Mouse (Mus musculus): Measurements from ENCODE around the gene Patj. TPM values are rescaled to one million over a fixed set of nuclear protein-coding genes. Genes with fewer than 3 reads are reported as not detected.

Patj gene
- polyA plus RNA-seq, 1 experiment from 2014 or later, result 12.3 TPM

DNA sequence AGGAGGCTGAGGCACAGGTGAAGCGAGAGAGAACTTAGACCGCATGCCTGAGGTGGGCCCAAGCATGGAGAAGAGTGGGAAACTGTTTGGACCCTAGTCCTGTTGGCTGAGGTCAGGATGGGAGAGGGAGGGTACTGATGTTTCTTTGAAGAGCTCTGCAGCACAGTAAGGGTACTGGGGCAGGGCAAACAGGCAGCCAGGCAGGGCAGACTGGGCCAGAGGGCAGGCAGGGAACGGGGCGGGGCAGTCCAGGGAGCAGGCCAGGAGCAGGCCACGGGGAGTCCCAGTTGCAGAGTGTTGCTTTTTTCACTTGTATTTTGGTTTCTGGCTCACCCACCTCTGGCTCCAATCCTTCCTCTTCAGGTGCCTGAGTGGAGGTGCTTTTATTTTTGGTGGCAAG is 114.4 kb downstream of the Patj start:
- WGBS, result 79% methylated on average over 5 of the region's 5 CpGs
- Histone ChIP-seq H3K36me3 (ENCODE audit: control insufficient read depth, insufficient read depth, low read length) (no peaks in the 10 kb centered on the region), H3K27me3 (ENCODE audit: control insufficient read depth, insufficient read depth, low read length) (no peaks in the 10 kb centered on the region), H3K4me3 (ENCODE audit: low read depth, low read length) (no peak overlapping the region), H3K9me3 (ENCODE audit: control insufficient read depth, low read length) (no peaks in the 10 kb centered on the region), H3K4me1 (replicated peaks; ENCODE audit: control insufficient read depth, insufficient read depth, low read length) (0 out of 2 replicates have a peak, but pooled peaks cover 2% of the 10 kb centered on the region), H3K4me2 (ENCODE audit: low read depth, low read length, severe bottlenecking) (no peak overlapping the region), H3K9ac (ENCODE audit: low read length) (no peak overlapping the region), H3K27ac (ENCODE audit: low read depth, low read length) (no peak overlapping the region)
- DNase-seq (ENCODE audit: low spot score), result no peak
- ATAC-seq (replicated peaks; ENCODE audit: low FRiP score), result no peak

DNA sequence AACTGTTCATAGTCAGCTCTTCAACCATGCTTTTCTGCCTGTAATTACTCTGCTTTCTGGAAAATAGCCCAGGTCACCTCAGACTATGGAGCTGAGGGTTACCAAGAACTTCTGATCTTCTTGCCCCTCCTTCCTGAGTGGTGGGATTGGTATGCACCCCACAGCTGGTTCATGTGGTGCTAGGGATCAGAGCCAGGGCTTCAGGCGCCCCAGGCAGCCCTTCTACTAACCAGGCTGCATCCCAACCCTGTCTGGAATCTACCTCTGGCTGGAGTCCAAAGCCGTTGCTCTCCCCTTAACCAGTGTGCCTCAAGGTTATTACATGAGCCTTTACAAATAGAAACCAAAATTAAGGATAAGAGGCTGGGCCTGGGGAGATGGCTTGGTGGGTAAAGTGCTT is 115.7 kb downstream of the Patj start:
- 0 out of 2 replicates have a peak, but pooled peaks cover 2% of the 10 kb centered on the region for H3K4me1 ChIP-seq (replicated peaks; ENCODE audit: control insufficient read depth, insufficient read depth, low read length)
- no peaks in the 10 kb centered on the region for H3K9me3 ChIP-seq (ENCODE audit: control insufficient read depth, low read length)
- no peak overlapping the region for H3K27ac ChIP-seq (ENCODE audit: low read depth, low read length)
- DNase-seq (ENCODE audit: low spot score), result no peak
- 68% methylated on average over 2 of the region's 2 CpGs for WGBS
- no peak overlapping the region for H3K4me2 ChIP-seq (ENCODE audit: low read depth, low read length, severe bottlenecking)
- no peaks in the 10 kb centered on the region for H3K27me3 ChIP-seq (ENCODE audit: control insufficient read depth, insufficient read depth, low read length)
- H3K4me3 ChIP-seq (ENCODE audit: low read depth, low read length), result no peak overlapping the region
- ATAC-seq (replicated peaks; ENCODE audit: low FRiP score), result no peak
- H3K36me3 ChIP-seq (ENCODE audit: control insufficient read depth, insufficient read depth, low read length), result no peaks in the 10 kb centered on the region
- H3K9ac ChIP-seq (ENCODE audit: low read length), result no peak overlapping the region

DNA sequence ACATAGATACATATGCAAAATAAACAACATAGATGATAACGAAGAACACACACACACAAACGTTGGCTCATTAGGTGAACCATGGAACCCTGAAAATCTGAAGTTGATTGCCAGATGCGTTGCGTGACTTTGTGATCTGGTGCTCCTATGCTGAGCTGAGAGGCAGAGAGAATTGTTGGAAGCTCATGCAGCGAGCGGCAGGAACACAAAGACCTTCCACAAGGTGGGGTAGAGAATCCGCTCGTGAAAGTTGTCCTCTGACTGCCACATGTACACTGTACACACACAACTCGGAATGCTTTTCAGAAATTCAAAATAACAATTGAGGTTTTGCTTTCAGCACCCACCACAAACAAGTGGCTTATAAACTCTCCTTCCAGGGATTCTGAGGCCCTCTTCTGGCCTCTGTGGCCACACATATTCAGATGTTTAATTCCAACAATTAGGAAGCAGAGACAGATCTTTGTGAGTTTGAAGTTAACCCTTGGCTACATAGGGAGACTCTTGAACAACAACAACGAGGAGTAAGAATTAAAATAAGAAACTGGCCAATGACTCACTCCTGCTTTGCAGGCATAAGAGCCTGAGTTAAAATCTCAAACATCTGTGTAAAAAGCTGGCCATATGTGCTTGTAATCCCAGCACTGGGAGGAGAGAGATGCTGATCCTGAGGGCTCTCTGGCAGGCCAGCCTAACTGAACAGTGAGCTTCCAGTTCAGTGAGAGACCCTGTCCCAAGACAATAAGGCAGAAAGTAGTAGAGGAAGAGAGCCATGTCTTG is 116.6 kb downstream of the Patj start:
- Histone ChIP-seq H3K4me3 (ENCODE audit: low read depth, low read length) (no peak overlapping the region), H3K27me3 (ENCODE audit: control insufficient read depth, insufficient read depth, low read length) (no peaks in the 10 kb centered on the region), H3K27ac (ENCODE audit: low read depth, low read length) (no peak overlapping the region), H3K36me3 (ENCODE audit: control insufficient read depth, insufficient read depth, low read length) (no peaks in the 10 kb centered on the region), H3K9ac (ENCODE audit: low read length) (no peak overlapping the region), H3K9me3 (ENCODE audit: control insufficient read depth, low read length) (no peaks in the 10 kb centered on the region), H3K4me1 (replicated peaks; ENCODE audit: control insufficient read depth, insufficient read depth, low read length) (0 out of 2 replicates have a peak, but pooled peaks cover 2% of the 10 kb centered on the region), H3K4me2 (ENCODE audit: low read depth, low read length, severe bottlenecking) (no peak overlapping the region)
- ATAC-seq (replicated peaks; ENCODE audit: low FRiP score) (no peak), DNase-seq (ENCODE audit: low spot score) (no peak)
- WGBS, result 89% methylated on average over 10 of the region's 10 CpGs

DNA sequence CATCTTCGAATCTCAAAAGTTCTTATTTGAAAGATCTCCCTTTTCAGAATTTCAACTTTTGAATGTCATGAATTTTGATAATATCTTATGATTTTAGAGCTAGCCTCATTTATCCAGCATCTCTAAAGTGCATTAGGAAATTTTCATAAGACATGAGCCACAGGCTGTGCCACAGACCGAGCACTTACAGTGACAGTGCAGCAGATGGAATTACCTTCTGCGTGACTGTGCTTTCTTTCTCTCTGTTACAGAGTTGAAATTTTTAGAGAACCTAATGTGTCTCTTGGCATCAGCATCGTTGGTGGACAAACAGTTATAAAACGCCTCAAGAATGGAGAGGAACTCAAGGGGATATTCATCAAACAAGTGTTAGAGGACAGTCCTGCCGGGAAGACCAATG is 124.9 kb downstream of the Patj start:
- Histone ChIP-seq H3K4me3 (ENCODE audit: low read depth, low read length) (no peak overlapping the region), H3K4me2 (ENCODE audit: low read depth, low read length, severe bottlenecking) (no peak overlapping the region), H3K9me3 (ENCODE audit: control insufficient read depth, low read length) (no peaks in the 10 kb centered on the region), H3K27me3 (ENCODE audit: control insufficient read depth, insufficient read depth, low read length) (no peaks in the 10 kb centered on the region), H3K9ac (ENCODE audit: low read length) (no peak overlapping the region), H3K4me1 (replicated peaks; ENCODE audit: control insufficient read depth, insufficient read depth, low read length) (no peaks in the 10 kb centered on the region), H3K36me3 (ENCODE audit: control insufficient read depth, insufficient read depth, low read length) (no peaks in the 10 kb centered on the region), H3K27ac (ENCODE audit: low read depth, low read length) (no peak overlapping the region)
- no peak for ATAC-seq (replicated peaks; ENCODE audit: low FRiP score)
- WGBS, result 90% methylated on average over 6 of the region's 6 CpGs
- DNase-seq (ENCODE audit: low spot score), result no peak

DNA sequence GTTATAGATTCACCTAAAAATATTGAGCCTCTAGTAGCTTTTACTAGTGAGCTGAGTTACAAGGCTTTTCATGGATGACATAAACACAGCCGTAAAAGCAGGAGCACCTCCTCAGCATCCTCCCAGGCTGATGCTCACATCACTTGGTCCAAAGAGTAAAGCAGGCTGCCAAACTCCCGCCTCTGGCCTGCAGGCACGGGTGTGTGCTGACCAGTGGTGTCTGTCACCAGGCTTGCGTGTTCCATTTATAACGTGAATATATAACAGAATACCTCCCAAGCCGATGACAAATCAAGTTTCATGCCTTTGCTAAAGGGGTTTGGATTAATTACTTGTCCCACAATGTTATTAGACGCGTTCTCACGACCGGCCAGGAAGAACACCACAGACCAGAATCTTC is 128.9 kb downstream of the Patj start:
- Histone ChIP-seq H3K4me3 (ENCODE audit: low read depth, low read length) (no peak overlapping the region), H3K4me2 (ENCODE audit: low read depth, low read length, severe bottlenecking) (no peak overlapping the region), H3K9ac (ENCODE audit: low read length) (no peak overlapping the region), H3K4me1 (replicated peaks; ENCODE audit: control insufficient read depth, insufficient read depth, low read length) (no peaks in the 10 kb centered on the region), H3K27me3 (ENCODE audit: control insufficient read depth, insufficient read depth, low read length) (no peaks in the 10 kb centered on the region), H3K27ac (ENCODE audit: low read depth, low read length) (no peak overlapping the region), H3K36me3 (ENCODE audit: control insufficient read depth, insufficient read depth, low read length) (no peaks in the 10 kb centered on the region), H3K9me3 (ENCODE audit: control insufficient read depth, low read length) (no peaks in the 10 kb centered on the region)
- ATAC-seq (replicated peaks; ENCODE audit: low FRiP score), result no peak
- 95% methylated on average over 10 of the region's 10 CpGs for WGBS
- DNase-seq (ENCODE audit: low spot score), result no peak

DNA sequence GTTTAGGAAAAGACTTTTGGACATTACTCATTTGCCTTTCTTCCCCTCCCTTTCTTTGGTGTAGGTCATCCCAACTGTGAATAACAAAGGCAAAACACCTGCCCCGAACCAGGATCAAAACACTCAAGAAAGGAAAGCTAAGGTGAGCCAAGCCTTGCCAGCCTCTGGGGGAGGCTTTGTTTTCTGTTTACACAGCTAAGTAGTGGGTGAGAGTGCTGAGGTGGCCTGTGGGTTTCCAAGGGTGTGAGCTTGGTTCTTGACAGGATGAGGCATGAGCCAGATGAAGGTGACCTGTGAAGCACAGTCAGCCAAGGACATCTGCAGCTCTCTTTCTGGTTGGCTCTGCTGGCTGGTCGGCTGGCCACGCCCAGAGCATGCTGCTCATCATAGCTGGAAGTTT is 139.9 kb downstream of the Patj start:
- Histone ChIP-seq H3K9me3 (ENCODE audit: control insufficient read depth, low read length) (no peaks in the 10 kb centered on the region), H3K27me3 (ENCODE audit: control insufficient read depth, insufficient read depth, low read length) (no peaks in the 10 kb centered on the region), H3K27ac (ENCODE audit: low read depth, low read length) (no peak overlapping the region), H3K4me3 (ENCODE audit: low read depth, low read length) (no peak overlapping the region), H3K4me2 (ENCODE audit: low read depth, low read length, severe bottlenecking) (no peak overlapping the region), H3K36me3 (ENCODE audit: control insufficient read depth, insufficient read depth, low read length) (no peaks in the 10 kb centered on the region), H3K4me1 (replicated peaks; ENCODE audit: control insufficient read depth, insufficient read depth, low read length) (no peaks in the 10 kb centered on the region), H3K9ac (ENCODE audit: low read length) (no peak overlapping the region)
- ATAC-seq (replicated peaks; ENCODE audit: low FRiP score) (no peak), DNase-seq (ENCODE audit: low spot score) (no peak)
- 89% methylated on average over 3 of the region's 3 CpGs for WGBS

DNA sequence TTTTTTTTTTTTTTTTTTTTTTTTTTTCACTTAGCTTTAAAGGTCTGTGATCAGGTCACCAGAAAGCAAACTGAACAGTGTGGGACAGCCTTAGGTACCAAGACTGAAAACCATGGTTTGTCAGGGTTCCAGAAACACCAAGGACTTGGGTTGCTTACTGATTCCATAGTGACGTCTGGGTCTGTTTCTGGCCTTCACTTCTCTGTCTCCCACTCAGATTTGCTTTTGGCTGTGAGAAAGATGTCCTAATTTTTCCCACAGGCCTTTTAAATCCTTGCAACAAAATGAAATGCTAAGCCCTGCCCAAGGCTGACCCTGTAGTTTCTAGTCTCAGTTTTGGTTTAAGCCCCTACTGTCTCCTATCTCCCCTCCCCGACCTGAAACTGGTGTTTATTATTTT is 146.0 kb downstream of the Patj start:
- Histone ChIP-seq H3K9ac (ENCODE audit: low read length) (no peak overlapping the region), H3K27ac (ENCODE audit: low read depth, low read length) (no peak overlapping the region), H3K4me2 (ENCODE audit: low read depth, low read length, severe bottlenecking) (no peak overlapping the region), H3K4me1 (replicated peaks; ENCODE audit: control insufficient read depth, insufficient read depth, low read length) (peaks cover 2% of the 10 kb centered on the region; the same call in 1 of the 2 replicates), H3K4me3 (ENCODE audit: low read depth, low read length) (no peak overlapping the region), H3K27me3 (ENCODE audit: control insufficient read depth, insufficient read depth, low read length) (no peaks in the 10 kb centered on the region), H3K9me3 (ENCODE audit: control insufficient read depth, low read length) (no peaks in the 10 kb centered on the region), H3K36me3 (ENCODE audit: control insufficient read depth, insufficient read depth, low read length) (no peaks in the 10 kb centered on the region)
- DNase-seq (ENCODE audit: low spot score) (no peak), ATAC-seq (replicated peaks; ENCODE audit: low FRiP score) (no peak)
- WGBS, result 79% methylated on average over 2 of the region's 2 CpGs

DNA sequence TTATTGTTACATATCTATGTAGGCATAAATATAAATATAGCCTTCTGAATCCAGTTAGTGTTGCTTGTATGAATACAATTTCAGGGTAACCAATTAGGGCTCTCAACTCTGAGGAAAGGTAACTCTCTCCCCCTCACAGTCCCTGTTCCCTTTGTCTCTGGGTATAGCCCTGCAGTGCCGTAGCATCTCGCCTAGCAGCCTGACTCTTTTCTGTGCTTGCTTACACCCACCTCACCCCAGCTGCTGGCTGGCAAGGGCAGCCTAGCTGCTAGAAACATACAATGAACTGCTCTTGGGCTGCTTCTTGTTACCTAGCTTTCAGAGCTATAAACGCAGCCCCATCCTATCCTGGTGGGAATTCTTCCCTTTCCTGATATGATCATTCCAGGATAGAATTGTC is 147.4 kb downstream of the Patj start:
- no peak overlapping the region for H3K9ac ChIP-seq (ENCODE audit: low read length)
- peaks cover 2% of the 10 kb centered on the region for H3K4me1 ChIP-seq (replicated peaks; ENCODE audit: control insufficient read depth, insufficient read depth, low read length)
- no peaks in the 10 kb centered on the region for H3K27me3 ChIP-seq (ENCODE audit: control insufficient read depth, insufficient read depth, low read length)
- WGBS, result 74% methylated on average over 3 of the region's 3 CpGs
- H3K36me3 ChIP-seq (ENCODE audit: control insufficient read depth, insufficient read depth, low read length), result no peaks in the 10 kb centered on the region
- H3K4me3 ChIP-seq (ENCODE audit: low read depth, low read length), result no peak overlapping the region
- no peak overlapping the region for H3K4me2 ChIP-seq (ENCODE audit: low read depth, low read length, severe bottlenecking)
- H3K27ac ChIP-seq (ENCODE audit: low read depth, low read length), result no peak overlapping the region
- no peak for DNase-seq (ENCODE audit: low spot score)
- no peak for ATAC-seq (replicated peaks; ENCODE audit: low FRiP score)
- H3K9me3 ChIP-seq (ENCODE audit: control insufficient read depth, low read length), result no peaks in the 10 kb centered on the region

DNA sequence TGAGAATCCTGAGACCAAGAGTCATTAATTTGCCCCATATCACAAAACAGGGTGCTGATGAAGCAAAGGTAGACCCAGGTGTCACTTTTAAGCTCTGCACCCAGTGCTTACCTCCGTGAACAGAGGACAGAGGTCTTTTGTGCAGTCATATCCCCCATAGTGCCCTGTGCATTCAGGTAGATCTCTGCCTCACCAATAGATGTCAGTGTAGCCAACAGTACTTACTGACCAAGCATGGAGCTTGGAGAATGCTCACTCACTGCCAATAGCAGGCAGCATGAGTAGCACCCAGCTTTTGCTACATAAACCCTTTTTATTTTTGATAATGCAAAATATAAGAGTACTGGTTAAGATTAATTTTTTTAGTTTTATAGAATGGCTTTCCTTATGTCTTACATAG is 149.8 kb downstream of the Patj start:
- peak; percentile 53; the same call in 1 of the 2 replicates for ATAC-seq (replicated peaks; ENCODE audit: low FRiP score)

More for the DNA sequence above, 149.8 kb downstream of the Patj start:
- H3K9me3 ChIP-seq (ENCODE audit: control insufficient read depth, low read length), result no peaks in the 10 kb centered on the region
- peaks cover 2% of the 10 kb centered on the region for H3K4me1 ChIP-seq (replicated peaks; ENCODE audit: control insufficient read depth, insufficient read depth, low read length)
- no peaks in the 10 kb centered on the region for H3K27me3 ChIP-seq (ENCODE audit: control insufficient read depth, insufficient read depth, low read length)
- no peak overlapping the region for H3K9ac ChIP-seq (ENCODE audit: low read length)
- DNase-seq (ENCODE audit: low spot score), result no peak
- H3K4me2 ChIP-seq (ENCODE audit: low read depth, low read length, severe bottlenecking), result no peak overlapping the region
- no peaks in the 10 kb centered on the region for H3K36me3 ChIP-seq (ENCODE audit: control insufficient read depth, insufficient read depth, low read length)
- H3K27ac ChIP-seq (ENCODE audit: low read depth, low read length), result no peak overlapping the region
- WGBS, result 45% methylated on average over 1 of the region's 1 CpGs
- H3K4me3 ChIP-seq (ENCODE audit: low read depth, low read length), result no peak overlapping the region
